ENCODE assay signal across 22 mouse cellular contexts in the genomic region with DNA sequence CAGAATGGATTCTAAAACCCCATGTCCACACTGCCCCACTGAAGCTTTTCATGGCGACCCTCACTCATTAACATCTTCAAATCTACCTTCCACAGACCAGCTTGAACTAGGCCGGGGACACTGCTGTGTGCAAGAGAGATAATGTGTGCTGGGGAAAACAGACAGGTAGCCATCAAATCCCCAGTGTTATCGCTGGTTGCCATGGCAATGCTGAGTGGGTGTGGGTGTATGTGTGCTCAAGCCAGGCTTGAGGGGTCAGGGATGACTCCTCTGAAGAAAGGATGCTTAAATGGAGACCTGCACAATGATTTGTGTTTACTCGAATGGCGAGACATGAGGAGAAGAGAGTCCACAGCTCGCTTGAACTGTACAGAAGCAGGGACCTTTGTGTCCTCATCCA.
"Had no signal": no experiment of that assay in that cellular context is flagged by ENCODE, and none has a peak within 500 bp of the region (broad histone marks: within the 10 kb centered on the region; RNA-seq: fewer than 3 reads in every experiment).

No protein-coding gene starts in this region.

- H3K9me3 ChIP-seq: intestine, embryonic 15.5 days; kidney, embryonic 15.5 days; limb, embryonic 10.5 days; limb, embryonic 13.5 days; liver, embryonic 12.5 days; liver, embryonic 15.5 days; neural tube, embryonic 12.5 days; neural tube, embryonic 15.5 days had no signal

- H3K4me1 ChIP-seq: intestine, embryonic 15.5 days; kidney, embryonic 15.5 days; limb, embryonic 13.5 days; liver, embryonic 12.5 days; liver, embryonic 15.5 days had no signal

- H3K36me3 ChIP-seq: intestine, embryonic 15.5 days; kidney, embryonic 15.5 days; limb, embryonic 10.5 days; limb, embryonic 13.5 days; liver, embryonic 12.5 days; liver, embryonic 15.5 days; neural tube, embryonic 12.5 days; neural tube, embryonic 15.5 days had no signal

- ATAC-seq: intestine, embryonic 15.5 days; liver, embryonic 12.5 days had no signal

- H3K4me3 ChIP-seq: intestine, embryonic 15.5 days; kidney, embryonic 15.5 days; limb, embryonic 10.5 days; limb, embryonic 13.5 days; liver, embryonic 12.5 days; liver, embryonic 15.5 days; neural tube, embryonic 12.5 days; neural tube, embryonic 15.5 days had no signal

- H3K27ac ChIP-seq: intestine, embryonic 15.5 days; kidney, embryonic 15.5 days; limb, embryonic 10.5 days; limb, embryonic 13.5 days; liver, embryonic 12.5 days; liver, embryonic 15.5 days; neural tube, embryonic 12.5 days; neural tube, embryonic 15.5 days; stomach, postnatal 0 days had no signal

- H3K27me3 ChIP-seq: intestine, embryonic 15.5 days; kidney, embryonic 15.5 days; limb, embryonic 13.5 days; liver, embryonic 12.5 days; liver, embryonic 15.5 days; neural tube, embryonic 12.5 days; neural tube, embryonic 15.5 days had no signal

- H3K4me2 ChIP-seq: intestine, embryonic 15.5 days; kidney, embryonic 15.5 days; limb, embryonic 13.5 days; liver, embryonic 12.5 days; liver, embryonic 15.5 days; neural tube, embryonic 12.5 days; neural tube, embryonic 15.5 days had no signal

- H3K9ac ChIP-seq: intestine, embryonic 15.5 days; kidney, embryonic 15.5 days; limb, embryonic 13.5 days; liver, embryonic 12.5 days; liver, embryonic 15.5 days; neural tube, embryonic 12.5 days; neural tube, embryonic 15.5 days had no signal

- DNase-seq: kidney, adult 11 months; kidney, adult 8-10 months; kidney, postnatal 10 days; kidney, postnatal 36 days; liver; lung, adult 2 months; lung, postnatal 14 days; right cerebral cortex, adult 18-20 months; right cerebral cortex, postnatal 14 days; right cerebral cortex, postnatal 4 days; thymus, adult 2 months; thymus, postnatal 14 days; thymus, postnatal 4 days had no signal
